ENCODE assay signal across 14 mouse cellular contexts in genomic region chr5:103709044-103709443, GRCm38 (mm10). TPM values are rescaled to one million over a fixed set of nuclear protein-coding genes. Genes with fewer than 3 reads are reported as not detected.
A peak's percentile ranks its signal among the peaks of the same experiment; 100 is the strongest.
DNase-seq lines count a peak whose midpoint lies in the region; ATAC-seq and TF ChIP-seq lines count a peak whose summit lies in the region.
"Had no signal": no experiment of that assay in that cellular context is flagged by ENCODE, and none has a peak within 500 bp of the region (broad histone marks: within the 10 kb centered on the region; RNA-seq: fewer than 3 reads in every experiment).

No protein-coding gene starts in this region.

- H3K36me3 ChIP-seq in C2C12 (ENCODE audit: control insufficient read depth, insufficient read depth) (no peaks in the 10 kb centered on the region), ES-Bruce4 (ENCODE audit: control insufficient read depth, insufficient read depth, low read length, poor library complexity, severe bottlenecking) (no peaks in the 10 kb centered on the region)
- H3K36me3 ChIP-seq in intestine, embryonic 16.5 days (ENCODE audit: control insufficient read depth, insufficient read depth, low read length) = no peaks in the 10 kb centered on the region
- H3K36me3 ChIP-seq in megakaryocyte, embryonic 14.5 days (replicated peaks; ENCODE audit: low read length) = peaks cover 3% of the 10 kb centered on the region
- H3K36me3 ChIP-seq: embryonic facial prominence, embryonic 12.5 days; hindbrain, embryonic 15.5 days; lung, embryonic 15.5 days had no signal

- TF ChIP-seq CTCF in C2C12 (IDR thresholded peaks at IDR 0.05; ENCODE audit: control insufficient read depth, insufficient read depth, insufficient read length) = no peak
- TF ChIP-seq CTCF in ES-Bruce4 (IDR thresholded peaks at IDR 0.05; ENCODE audit: low read depth, low read length) = no peak
- TF ChIP-seq CTCF in cerebellum, adult 2 months (IDR thresholded peaks at IDR 0.05; ENCODE audit: borderline replicate concordance, insufficient read depth, low read depth, low read length) = no peak

- H3K27ac ChIP-seq in ES-Bruce4 (ENCODE audit: insufficient read depth, low read length) = 0 out of 2 replicates have a peak overlapping the region, but pooled peaks have one; percentile 27
- no peak overlapping the region for H3K27ac ChIP-seq in intestine, embryonic 16.5 days (ENCODE audit: low read length)
- no peak overlapping the region for H3K27ac ChIP-seq in cerebellum, adult 2 months (ENCODE audit: insufficient read depth, low read length)
- H3K27ac ChIP-seq: embryonic facial prominence, embryonic 12.5 days; hindbrain, embryonic 15.5 days; lung, embryonic 15.5 days had no signal

- no peak overlapping the region for H3ac ChIP-seq in C2C12 (ENCODE audit: control insufficient read depth, insufficient read length, low read depth)

- no peaks in the 10 kb centered on the region for H3K79me2 ChIP-seq in C2C12 (ENCODE audit: control insufficient read depth, insufficient read depth)

- peak; percentile 97 for TF ChIP-seq EP300 in ES-Bruce4 (IDR thresholded peaks at IDR 0.05; ENCODE audit: insufficient read depth, low read depth, low read length)

- H3K4me1 ChIP-seq in ES-Bruce4 (ENCODE audit: control insufficient read depth, insufficient read depth, low read length) = peaks cover 3% of the 10 kb centered on the region
- no peaks in the 10 kb centered on the region; the same call in none of the 2 replicates for H3K4me1 ChIP-seq in intestine, embryonic 16.5 days (ENCODE audit: control insufficient read depth, insufficient read depth, low read length)
- H3K4me1 ChIP-seq in megakaryocyte, embryonic 14.5 days = peaks cover 49% of the 10 kb centered on the region
- H3K4me1 ChIP-seq in cerebellum, adult 2 months (ENCODE audit: control insufficient read depth, insufficient read depth, low read length) = no peaks in the 10 kb centered on the region; the same call in 1 of the 2 replicates
- H3K4me1 ChIP-seq: embryonic facial prominence, embryonic 12.5 days; hindbrain, embryonic 15.5 days; lung, embryonic 15.5 days had no signal

- 78% methylated on average over 3 of the region's 3 CpGs for WGBS in intestine, embryonic 16.5 days
- WGBS in cerebellum, adult 2 months = 95% methylated on average over 3 of the region's 3 CpGs

- H3K27me3 ChIP-seq in C2C12 (ENCODE audit: control insufficient read depth, insufficient read depth, insufficient read length) (no peaks in the 10 kb centered on the region), ES-Bruce4 (ENCODE audit: control insufficient read depth, insufficient read depth, low read length, poor library complexity, severe bottlenecking) (no peaks in the 10 kb centered on the region)
- H3K27me3 ChIP-seq in intestine, embryonic 16.5 days (replicated peaks; ENCODE audit: control insufficient read depth, insufficient read depth, low read length) = no peaks in the 10 kb centered on the region
- no peaks in the 10 kb centered on the region for H3K27me3 ChIP-seq in megakaryocyte, embryonic 14.5 days (replicated peaks)
- no peaks in the 10 kb centered on the region for H3K27me3 ChIP-seq in cerebellum, adult 2 months (ENCODE audit: control insufficient read depth, insufficient read depth, low read length)
- H3K27me3 ChIP-seq: embryonic facial prominence, embryonic 12.5 days; hindbrain, embryonic 15.5 days; lung, embryonic 15.5 days had no signal

- 0 out of 2 replicates have a peak, but pooled peaks cover 3% of the 10 kb centered on the region for H3K9me3 ChIP-seq in ES-Bruce4 (replicated peaks; ENCODE audit: control insufficient read depth, insufficient read depth, low read length, poor library complexity, severe bottlenecking)
- H3K9me3 ChIP-seq in intestine, embryonic 16.5 days (ENCODE audit: control insufficient read depth, low read length) = no peaks in the 10 kb centered on the region
- no peaks in the 10 kb centered on the region for H3K9me3 ChIP-seq in megakaryocyte, embryonic 14.5 days
- H3K9me3 ChIP-seq: embryonic facial prominence, embryonic 12.5 days; hindbrain, embryonic 15.5 days; lung, embryonic 15.5 days had no signal

- no peak for TF ChIP-seq POLR2A in ES-Bruce4 (IDR thresholded peaks at IDR 0.05; ENCODE audit: insufficient read depth, low read length)
- no peak for TF ChIP-seq POLR2A in cerebellum, adult 2 months (IDR thresholded peaks at IDR 0.05; ENCODE audit: borderline replicate concordance, insufficient read depth, low read length)

- H3K9ac ChIP-seq in ES-Bruce4 (ENCODE audit: low read depth, poor library complexity, severe bottlenecking) = no peak overlapping the region
- no peak overlapping the region for H3K9ac ChIP-seq in intestine, embryonic 16.5 days (ENCODE audit: low read depth, low read length)
- H3K9ac ChIP-seq: embryonic facial prominence, embryonic 12.5 days; forebrain, postnatal 0 days; hindbrain, embryonic 15.5 days; lung, embryonic 15.5 days had no signal

- H3K4me3 ChIP-seq in C2C12 (ENCODE audit: insufficient read depth, poor library complexity, severe bottlenecking) (no peak overlapping the region), ES-Bruce4 (ENCODE audit: low read depth, low read length) (no peak overlapping the region)
- no peak overlapping the region for H3K4me3 ChIP-seq in intestine, embryonic 16.5 days (ENCODE audit: low read length)
- H3K4me3 ChIP-seq in megakaryocyte, embryonic 14.5 days (replicated peaks) = peak overlapping the region; percentile 50
- H3K4me3 ChIP-seq in cerebellum, adult 2 months (replicated peaks; ENCODE audit: insufficient read depth, low read depth, low read length) = no peak overlapping the region
- H3K4me3 ChIP-seq: embryonic facial prominence, embryonic 12.5 days; hindbrain, embryonic 15.5 days; lung, embryonic 15.5 days had no signal

- H3K4me2 ChIP-seq in intestine, embryonic 16.5 days (ENCODE audit: low read depth, low read length) = no peak overlapping the region
- H3K4me2 ChIP-seq: embryonic facial prominence, embryonic 12.5 days; hindbrain, embryonic 15.5 days; lung, embryonic 15.5 days had no signal

- no peaks in the 10 kb centered on the region for H3K79me3 ChIP-seq in C2C12 (ENCODE audit: low read depth)

- no peak for DNase-seq in right cerebral cortex, postnatal 10 days (ENCODE audit: low spot score in 2 of 2)
- DNase-seq in yolk sac, embryonic 10.5 days (ENCODE audit: low spot score) = no peak
- DNase-seq in cerebellum, adult 2 months = no peak
- no peak for DNase-seq in urinary bladder, postnatal 25 days (ENCODE audit: low spot score)
- DNase-seq: cerebellum, adult 9-11 months; forebrain, postnatal 0 days; kidney, postnatal 14 days had no signal

- peak; percentile 82 for ATAC-seq in intestine, embryonic 16.5 days
- ATAC-seq: forebrain, postnatal 0 days had no signal

TF ChIP-seq in C2C12, 6 proteins besides CTCF, POLR2A, EP300 and RAD21:
- peak; percentile 85 for TF ChIP-seq USF1 (IDR thresholded peaks at IDR 0.05; ENCODE audit: low read depth)
- TF ChIP-seq MYOD1 (IDR thresholded peaks at IDR 0.05; ENCODE audit: control insufficient read depth, insufficient read length, low read depth) = no peak
- no peak for TF ChIP-seq CEBPB (IDR thresholded peaks at IDR 0.05; ENCODE audit: low read depth)
- TF ChIP-seq FOSL1 (IDR thresholded peaks at IDR 0.05; ENCODE audit: insufficient read depth, low read length, poor library complexity, severe bottlenecking) = no peak

RNA-seq across cellular contexts. Expression of gene Aff1, which starts 16.9 kb away (rescaled TPM):
- polyA plus RNA-seq in C2C12 (2012; fragmentation: generic; extraction: Trizol) (10.0 TPM), ES-Bruce4 (2011; ENCODE audit: insufficient read depth, insufficient read length, low read depth, missing spikeins) (23.3 and 26.4 TPM in 2 replicates)
- polyA plus RNA-seq in intestine, embryonic 16.5 days (2015; fragmentation: Nextera tagmentation; extraction: Ambion mirVana) = 3.9 and 5.2 TPM in 2 replicates
- 12.0 and 13.6 TPM in 2 replicates for polyA plus RNA-seq in megakaryocyte, embryonic 14.5 days (2012; ENCODE audit: insufficient read depth, low replicate concordance)
- polyA plus RNA-seq in cerebellum, adult 2 months (2012; rRNA removed) = 9.3 TPM in 2 replicates

RNA-seq across cellular contexts. Expression of gene 1700016H13Rik, which starts 53.2 kb away (rescaled TPM):
- not detected for polyA plus RNA-seq in C2C12 (2012; fragmentation: generic; extraction: Trizol)
- 0.46 TPM in 1 of 2 replicates, not detected in the other for polyA plus RNA-seq in ES-Bruce4 (2011; ENCODE audit: insufficient read depth, insufficient read length, low read depth, missing spikeins)
- not detected in 2 replicates for polyA plus RNA-seq in intestine, embryonic 16.5 days (2015; fragmentation: Nextera tagmentation; extraction: Ambion mirVana)
- not detected in 2 replicates for polyA plus RNA-seq in megakaryocyte, embryonic 14.5 days (2012; ENCODE audit: insufficient read depth, low replicate concordance)
- not detected in 2 replicates for polyA plus RNA-seq in cerebellum, adult 2 months (2012; rRNA removed)
